In genomic region chr11:94385977-94386771, GRCm38 (mm10) we compare ENCODE assay signal across 9 mouse cellular contexts. TPM values are rescaled to one million over a fixed set of nuclear protein-coding genes. Genes with fewer than 3 reads are reported as not detected.
DNase-seq lines count a peak whose midpoint lies in the region; ATAC-seq and TF ChIP-seq lines count a peak whose summit lies in the region.
"Had no signal": no experiment of that assay in that cellular context is flagged by ENCODE, and none has a peak within 500 bp of the region (broad histone marks: within the 10 kb centered on the region; RNA-seq: fewer than 3 reads in every experiment).

No protein-coding gene starts in this region.

- TF ChIP-seq CTCF in CH12.LX (conservative IDR thresholded peaks at IDR 0.05 in 1 of 2, IDR thresholded peaks at IDR 0.05 in 1 of 2; ENCODE audit: low read depth in 2 of 2, low read length in 2 of 2), result no peak

- no peak overlapping the region; the same call in 1 of the 2 replicates for H3K9ac ChIP-seq in CH12.LX (ENCODE audit: insufficient read depth, low read depth)
- H3K9ac ChIP-seq in neural tube, embryonic 11.5 days (ENCODE audit: low read length), result no peak overlapping the region

- no peak for TF ChIP-seq EP300 in CH12.LX (IDR thresholded peaks at IDR 0.05; ENCODE audit: low read length)

- in situ Hi-C loops in CH12.LX (cut with MboI; ENCODE audit: low pct_ligation_motif_present, low pct_unique_long_range_greater_than_20kb, low sequenced_read_pairs), result no loop called here

- H3K4me1 ChIP-seq in CH12.LX (ENCODE audit: control insufficient read depth in 1 of 2, insufficient read depth in 2 of 2), result peaks cover 21 to 51% of the 10 kb centered on the region in 2 experiments
- peaks cover 10% of the 10 kb centered on the region for H3K4me1 ChIP-seq in neural tube, embryonic 11.5 days (ENCODE audit: control insufficient read depth, insufficient read depth, low read length)

- dilution Hi-C loops in CH12.LX (cut with MboI; ENCODE audit: extremely low pct_ligation_motif_present, extremely low pct_unique_long_range_greater_than_20kb, low sequenced_read_pairs), result no loop called here

- no peaks in the 10 kb centered on the region for H3K27me3 ChIP-seq in CH12.LX (replicated peaks)
- H3K27me3 ChIP-seq in neural tube, embryonic 11.5 days (ENCODE audit: control insufficient read depth, insufficient read depth, low read length), result no peaks in the 10 kb centered on the region

- H3K79me2 ChIP-seq in CH12.LX (replicated peaks; ENCODE audit: control insufficient read depth, extremely low read depth, insufficient read depth, poor library complexity, severe bottlenecking), result no peaks in the 10 kb centered on the region

- DNase-seq in CH12.LX (ENCODE audit: extremely low read depth), result peak; percentile 69
- DNase-seq in adrenal gland, adult 18-20 months (ENCODE audit: low spot score in 2 of 2), result peak; percentile 14 to 32
- DNase-seq in heart, adult 9 months (ENCODE audit: low spot score in 2 of 2), result peak; percentile 35 to 55
- peak; percentile 62 for DNase-seq in kidney, adult 11 months
- peak; percentile 63 to 76 for DNase-seq in lung, adult 18-20 months
- peak; percentile 63 for DNase-seq in neural tube, embryonic 11.5 days (ENCODE audit: low spot score)
- no peak for DNase-seq in cerebellum, postnatal 36 days
- no peak for DNase-seq in left cerebral cortex, adult 9 months (ENCODE audit: low spot score in 2 of 2)

- H3K4me3 ChIP-seq in CH12.LX (replicated peaks in 1 of 3; ENCODE audit: low read depth in 2 of 3, low read length in 2 of 3, poor library complexity in 1 of 3), result no peak overlapping the region
- H3K4me3 ChIP-seq in neural tube, embryonic 11.5 days (ENCODE audit: low read depth, low read length), result no peak overlapping the region
- H3K4me3 ChIP-seq: erythroblast, embryonic 14.5 days had no signal

- no peaks in the 10 kb centered on the region for H3K9me3 ChIP-seq in CH12.LX (replicated peaks; ENCODE audit: low read length)
- no peaks in the 10 kb centered on the region for H3K9me3 ChIP-seq in neural tube, embryonic 11.5 days (ENCODE audit: control insufficient read depth, low read length)

- no peak for TF ChIP-seq RAD21 in CH12.LX (IDR thresholded peaks at IDR 0.05; ENCODE audit: low read depth, low read length)

- H3K4me2 ChIP-seq in CH12.LX (ENCODE audit: insufficient read depth, low read depth, poor library complexity, severe bottlenecking), result peak overlapping the region; percentile 39
- H3K4me2 ChIP-seq in neural tube, embryonic 11.5 days (ENCODE audit: low read depth), result peak overlapping the region; percentile 24

- H3K36me3 ChIP-seq in CH12.LX (replicated peaks in 1 of 2; ENCODE audit: control insufficient read depth in 1 of 2, insufficient read depth in 1 of 2, low read length in 1 of 2), result no peaks in the 10 kb centered on the region
- H3K36me3 ChIP-seq in neural tube, embryonic 11.5 days (ENCODE audit: control insufficient read depth, insufficient read depth, low read length), result no peaks in the 10 kb centered on the region

- WGBS in neural tube, embryonic 11.5 days, result 19% methylated on average over 11 of the region's 12 CpGs

- ATAC-seq in neural tube, embryonic 11.5 days (ENCODE audit: insufficient read depth, low FRiP score, low TSS enrichment), result peak; percentile 61; the same call in 1 of the 2 replicates

- peak overlapping the region; percentile 11; the same call in 1 of the 2 replicates for H3K27ac ChIP-seq in CH12.LX (ENCODE audit: insufficient read depth, low read depth)
- no peak overlapping the region for H3K27ac ChIP-seq in neural tube, embryonic 11.5 days (ENCODE audit: low read depth, low read length)

- peak; percentile 38 for TF ChIP-seq POLR2A in CH12.LX (IDR thresholded peaks at IDR 0.05; ENCODE audit: low read depth, low read length)

TF ChIP-seq in CH12.LX, 34 proteins besides CTCF, POLR2A, EP300 and RAD21:
- TF ChIP-seq CHD2 (IDR thresholded peaks at IDR 0.05; ENCODE audit: low read length), result peak; percentile 57
- no peak for TF ChIP-seq MEF2A (IDR thresholded peaks at IDR 0.05; ENCODE audit: borderline replicate concordance, low read depth, low read length)
- 0 out of 2 replicates have a peak, but pooled peaks have one; percentile 6 for TF ChIP-seq MXI1 (IDR thresholded peaks at IDR 0.05; ENCODE audit: low read depth, low read length)
- TF ChIP-seq TCF12 (IDR thresholded peaks at IDR 0.05; ENCODE audit: low read depth, low read length), result peak; percentile 35; the same call in 1 of the 2 replicates
- TF ChIP-seq NELFE (IDR thresholded peaks at IDR 0.05; ENCODE audit: low read depth, low read length), result peak; percentile 55; the same call in 1 of the 2 replicates
- TF ChIP-seq BHLHE40 (IDR thresholded peaks at IDR 0.05; ENCODE audit: low read depth, low read length), result peak; percentile 19; the same call in 1 of the 2 replicates
- no peak for TF ChIP-seq RCOR1 (conservative IDR thresholded peaks at IDR 0.05; ENCODE audit: low read depth, low read length)
- TF ChIP-seq ELF1 (IDR thresholded peaks at IDR 0.05; ENCODE audit: low read depth, low read length), result peak; percentile 64; the same call in 1 of the 2 replicates
- no peak for TF ChIP-seq KAT2A (IDR thresholded peaks at IDR 0.05; ENCODE audit: insufficient replicate concordance, low read length)
- TF ChIP-seq MAZ (IDR thresholded peaks at IDR 0.05; ENCODE audit: low read depth, low read length), result peak; percentile 90; the same call in 1 of the 2 replicates
- TF ChIP-seq IRF4 (IDR thresholded peaks at IDR 0.05; ENCODE audit: low read depth, low read length), result 0 out of 2 replicates have a peak, but pooled peaks have one; percentile 39
- 0 out of 2 replicates have a peak, but pooled peaks have one; percentile 23 for TF ChIP-seq SIN3A (IDR thresholded peaks at IDR 0.05; ENCODE audit: low read length)
TF ChIP-seq in CH12.LX: peak in this region for 9.

RNA-seq across cellular contexts. Expression of gene Abcc3, which starts 6.6 kb away (rescaled TPM):
- total RNA-seq in CH12.LX (2012; rRNA removed) (0.08 and 0.21 TPM in 2 replicates), CH12.LX (2014; rRNA removed) (0.15 and 0.40 TPM in 2 replicates)
- 0.46 and 0.66 TPM in 2 replicates for polyA plus RNA-seq in CH12.LX (2012; ENCODE audit: insufficient read length, low read depth)
- total RNA-seq in adrenal gland, adult 18-20 months (2021), result 1 to 10 TPM; 3.7 to 6.5 TPM
- 0.60 and 1.2 TPM in 2 replicates for polyA plus RNA-seq in neural tube, embryonic 11.5 days (2014; fragmentation: Nextera tagmentation; extraction: Ambion mirVana)

RNA-seq across cellular contexts. Expression of gene Ankrd40, which starts 58.4 kb away (rescaled TPM):
- total RNA-seq in CH12.LX (2012; rRNA removed) (55.7 and 56.0 TPM in 2 replicates), CH12.LX (2014; rRNA removed) (62.0 and 64.5 TPM in 2 replicates)
- polyA plus RNA-seq in CH12.LX (2012; ENCODE audit: insufficient read length, low read depth), result 97.4 and 98.8 TPM in 2 replicates
- total RNA-seq in adrenal gland, adult 18-20 months (2021), result 100 to 1,000 TPM; 149 to 159 TPM
- polyA plus RNA-seq in neural tube, embryonic 11.5 days (2014; fragmentation: Nextera tagmentation; extraction: Ambion mirVana), result 22.9 and 23.4 TPM in 2 replicates

Comparison
In these comparisons a context has a peak if more than half of its experiments do, and no peak if none do; other contexts are left out.
1. DNase-seq: peak in CH12.LX (single experiment), adrenal gland, adult 18-20 months (2 of 2), heart, adult 9 months (2 of 2), kidney, adult 11 months (single experiment), lung, adult 18-20 months (2 of 2) and neural tube, embryonic 11.5 days (single experiment); none in cerebellum, postnatal 36 days (0 of 2) and left cerebral cortex, adult 9 months (0 of 2).